Mouse (Mus musculus): ENCODE measurements around the gene Lrrc46. TPM values are rescaled to one million over a fixed set of nuclear protein-coding genes. Genes with fewer than 3 reads are reported as not detected.
A peak's percentile ranks its signal among the peaks of the same experiment; 100 is the strongest.

Gene Lrrc46
- total RNA-seq, 2 experiments from 2014 or later, result 1.3 TPM

- DNase-seq, result no peak
Measured at GRCm38 (mm10) chr11:97049492-97050085, 8.4 kb upstream of the Lrrc46 start.

- peak; percentile 71 to 72 for DNase-seq
Measured at GRCm38 (mm10) chr11:97048090-97048650, 7.0 kb upstream of the Lrrc46 start.

GRCm38 (mm10) chr11:97045861-97046260 is 4.7 kb upstream of the Lrrc46 start:
- no peak for DNase-seq

- no peak for DNase-seq
Measured at GRCm38 (mm10) chr11:97044902-97045301, 3.7 kb upstream of the Lrrc46 start.

- no peak for DNase-seq
Measured at GRCm38 (mm10) chr11:97040301-97041021, 746 bp downstream of the Lrrc46 start.

- peak; percentile 53 to 70 for DNase-seq
Measured at GRCm38 (mm10) chr11:97038881-97039280, 2.3 kb downstream of the Lrrc46 start.

GRCm38 (mm10) chr11:97036141-97036540 is 5.1 kb downstream of the Lrrc46 start:
- DNase-seq, result no peak

GRCm38 (mm10) chr11:97033781-97034180 is 7.4 kb downstream of the Lrrc46 start:
- DNase-seq, result no peak

- no peak for DNase-seq
Measured at GRCm38 (mm10) chr11:97032499-97032898, 8.7 kb downstream of the Lrrc46 start.

GRCm38 (mm10) chr11:97031977-97032376 is 9.2 kb downstream of the Lrrc46 start:
- no peak for DNase-seq

- no peak for DNase-seq
Measured at GRCm38 (mm10) chr11:97030426-97030825, 10.8 kb downstream of the Lrrc46 start.

GRCm38 (mm10) chr11:97029686-97030417 is 11.4 kb downstream of the Lrrc46 start, which contains the start of gene Scrn2:
Gene Scrn2, plus strand, starts transcription at chr11:97029938.
- peak; percentile 86 to 88 for DNase-seq

- peak; percentile 86 to 91 for DNase-seq
Measured at GRCm38 (mm10) chr11:97025721-97026344, 15.4 kb downstream of the Lrrc46 start.

GRCm38 (mm10) chr11:97024977-97025376 is 16.2 kb downstream of the Lrrc46 start:
- peak; percentile 27 to 38 for DNase-seq

GRCm38 (mm10) chr11:97021873-97022484 is 19.2 kb downstream of the Lrrc46 start:
- peak; percentile 73 to 84 for DNase-seq

GRCm38 (mm10) chr11:97021121-97021765 is 20.0 kb downstream of the Lrrc46 start:
- no peak for DNase-seq

- no peak for DNase-seq
Measured at GRCm38 (mm10) chr11:97019345-97019708, 21.9 kb downstream of the Lrrc46 start.

GRCm38 (mm10) chr11:97018583-97019344 is 22.4 kb downstream of the Lrrc46 start:
- peak; percentile 37 to 55 for DNase-seq

- no peak for DNase-seq
Measured at GRCm38 (mm10) chr11:97017696-97018582, 23.3 kb downstream of the Lrrc46 start.

Data from adrenal gland, postnatal 36 days (tissue).